Mouse (Mus musculus) heart, embryonic 14.5 days (tissue): ENCODE measurements around the gene 2900026A02Rik. TPM values are rescaled to one million over a fixed set of nuclear protein-coding genes. Genes with fewer than 3 reads are reported as not detected.
A peak's percentile ranks its signal among the peaks of the same experiment; 100 is the strongest.

Experiments
- ATAC-seq: fragments of 200-750 bp; cut with Nextera tagmentation; 2 replicates; pipeline ENCODE4 v1.8.0; 2017; ENCODE audit warnings: low read depth, moderate TSS enrichment; ENCODE audit not compliant: insufficient number of reproducible peaks, insufficient read depth, low FRiP score
- H3K27ac ChIP-seq, 2 experiments: fragments of 200-500 bp in 1 of 2; fragments of 300-500 bp in 1 of 2; sonication (generic) in 1 of 2; replicated peaks in 1 of 2; 2 replicates each; pipeline ENCODE4 v1.5.1; 2012 to 2014; ENCODE audit warnings: low read depth in 2 of 2, low read length in 2 of 2, control low read depth in 1 of 2, mild to moderate bottlenecking in 1 of 2, mixed read lengths in 1 of 2; ENCODE audit not compliant: control insufficient read depth in 1 of 2, insufficient read depth in 1 of 2
- H3K27me3 ChIP-seq: fragments of 300-500 bp; sonication (generic); 2 replicates; pipeline ENCODE4 v1.6.1; 2014; ENCODE audit warnings: mild to moderate bottlenecking, low read length, control low read depth; ENCODE audit not compliant: control insufficient read depth, insufficient read depth
- H3K36me3 ChIP-seq: fragments of 300-500 bp; sonication (generic); 2 replicates; pipeline ENCODE4 v1.6.1; 2014; ENCODE audit warnings: mild to moderate bottlenecking, control low read depth, low read length, mixed read lengths; ENCODE audit not compliant: control insufficient read depth, insufficient read depth
- H3K4me1 ChIP-seq, 2 experiments: fragments of 200-500 bp in 1 of 2; fragments of 300-500 bp in 1 of 2; sonication (generic) in 1 of 2; 2 replicates each; pipeline ENCODE4 v1.6.1; 2012 to 2014; ENCODE audit warnings: low read length in 2 of 2, control low read depth in 1 of 2, mixed read lengths in 1 of 2; ENCODE audit not compliant: control insufficient read depth in 2 of 2, insufficient read depth in 2 of 2
- H3K4me2 ChIP-seq: fragments of 300-500 bp; sonication (generic); 2 replicates; pipeline ENCODE4 v1.6.1; 2014; ENCODE audit warnings: mild to moderate bottlenecking, low read length
- H3K4me3 ChIP-seq, 2 experiments: fragments of 200-500 bp in 1 of 2; fragments of 300-500 bp in 1 of 2; sonication (generic) in 1 of 2; 2 replicates each; pipeline ENCODE4 v1.5.1; 2012 to 2014; ENCODE audit warnings: low read length in 2 of 2, mild to moderate bottlenecking in 2 of 2, control low read depth in 1 of 2, low read depth in 1 of 2, moderate library complexity in 1 of 2; ENCODE audit not compliant: control insufficient read depth in 1 of 2, insufficient read depth in 1 of 2
- H3K9ac ChIP-seq: fragments of 300-500 bp; sonication (generic); 2 replicates; pipeline ENCODE4 v1.6.1; 2014; ENCODE audit warnings: mild to moderate bottlenecking, low read length
- H3K9me3 ChIP-seq: fragments of 300-500 bp; sonication (generic); 2 replicates; pipeline ENCODE4 v1.6.1; 2016; ENCODE audit warnings: low read length, control low read depth; ENCODE audit not compliant: control insufficient read depth
- WGBS: fragments of 180-500 bp; shearing (Covaris S2); extraction: QIAGEN DNeasy Blood & Tissue Kit; methylation state at CpG from one replicate; pipeline ENCODE4 v1.1.7; 2014; 5-methylcytosine and 5-hydroxymethylcytosine counted together
- polyA plus RNA-seq: library from polyadenylated mRNA; unstranded; fragments of >200 nt; fragmentation: Nextera tagmentation; extraction: Ambion mirVana; gene quantifications from 2 replicates; pipeline ENCODE4 v1.2.1, GENCODE M21; 2014

The 2900026A02Rik gene
- polyA plus RNA-seq, 1 experiment from 2014 or later = 10.3 TPM

- whole genome bisulfite sequencing = 53% methylated on average over 13 of the region's 13 CpGs
- H3K27ac ChIP-seq = peak overlapping the region in 1 of 2 experiments; percentile 44; a peak in 1 of 4 replicates
- H3K9ac ChIP-seq = no peak overlapping the region
Measured at GRCm38 (mm10) chr5:113147994-113148471, 73.0 kb downstream of the 2900026A02Rik start.

DNA sequence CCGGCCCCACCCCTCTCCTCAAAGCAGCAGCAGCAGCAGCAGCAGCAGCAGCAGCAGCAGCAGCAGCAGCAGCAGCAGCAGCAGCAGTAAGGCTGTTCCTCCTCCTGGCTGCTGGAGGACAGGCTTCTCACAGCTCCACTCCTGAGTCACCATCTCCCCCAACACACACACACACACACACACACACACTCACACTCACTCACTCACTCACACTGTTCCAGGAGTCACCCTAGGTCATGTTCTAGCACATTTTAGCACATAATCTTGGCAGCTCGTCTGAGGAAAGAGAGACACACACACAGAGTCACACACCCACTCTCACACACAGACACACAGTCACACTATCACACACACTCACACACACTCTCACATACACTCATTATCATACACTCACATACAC lies 74.4 kb downstream of the 2900026A02Rik start:
- Histone ChIP-seq H3K4me2 (no peak overlapping the region), H3K27me3 (no peaks in the 10 kb centered on the region), H3K27ac (no peak overlapping the region), H3K36me3 (no peaks in the 10 kb centered on the region), H3K4me1 (peaks cover 42 to 57% of the 10 kb centered on the region in 2 experiments), H3K9ac (no peak overlapping the region), H3K4me3 (no peak overlapping the region), H3K9me3 (no peaks in the 10 kb centered on the region)
- WGBS = 52% methylated on average over 2 of the region's 2 CpGs
- ATAC-seq = no peak

More at GRCm38 (mm10) chr5:113147994-113148471, 73.0 kb downstream of the 2900026A02Rik start:
- Histone ChIP-seq H3K4me1 (peaks cover 37 to 49% of the 10 kb centered on the region in 2 experiments), H3K4me2 (no peak overlapping the region), H3K4me3 (no peak overlapping the region), H3K27me3 (no peaks in the 10 kb centered on the region), H3K36me3 (no peaks in the 10 kb centered on the region), H3K9me3 (no peaks in the 10 kb centered on the region)
- ATAC-seq = no peak

GRCm38 (mm10) chr5:113145171-113145570 lies 75.9 kb downstream of the 2900026A02Rik start:
- Histone ChIP-seq H3K27me3 (no peaks in the 10 kb centered on the region), H3K36me3 (no peaks in the 10 kb centered on the region), H3K4me3 (no peak overlapping the region), H3K9me3 (peaks cover 6% of the 10 kb centered on the region; the same call in 1 of the 2 replicates), H3K9ac (0 out of 2 replicates have a peak overlapping the region, but pooled peaks have one; percentile 25), H3K27ac (peak overlapping the region in 1 of 2 experiments; percentile 44; a peak in 1 of 4 replicates), H3K4me1 (peaks cover 34 to 47% of the 10 kb centered on the region in 2 experiments), H3K4me2 (no peak overlapping the region)
- WGBS = 31% methylated on average over 9 of the region's 9 CpGs
- no peak for ATAC-seq

DNA sequence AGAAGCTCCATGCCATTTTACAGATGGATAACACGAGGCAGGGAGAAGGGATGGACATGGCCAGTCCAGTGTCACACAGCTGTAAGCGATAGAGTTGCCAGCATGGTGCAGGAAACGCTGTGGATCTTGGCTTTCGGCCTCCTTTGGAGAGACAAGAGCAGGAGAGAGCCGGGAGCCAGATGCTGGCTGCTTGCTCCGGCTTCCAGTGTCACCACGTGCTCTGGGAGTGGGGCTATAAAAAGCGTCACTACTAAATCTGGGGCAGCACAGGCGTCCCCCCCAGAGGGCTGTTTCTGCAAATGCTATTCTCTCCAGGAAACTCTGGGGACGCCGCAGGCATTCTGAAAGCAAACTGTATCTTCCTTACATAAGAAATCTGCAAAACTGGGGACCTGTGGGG lies 78.5 kb downstream of the 2900026A02Rik start:
- Histone ChIP-seq H3K9ac (no peak overlapping the region; the same call in 1 of the 2 replicates), H3K4me3 (no peak overlapping the region), H3K36me3 (no peaks in the 10 kb centered on the region), H3K4me1 (peaks cover 25 to 38% of the 10 kb centered on the region in 2 experiments), H3K9me3 (peaks cover 6% of the 10 kb centered on the region; the same call in 1 of the 2 replicates), H3K27ac (peak overlapping the region; percentile 63 to 75), H3K27me3 (no peaks in the 10 kb centered on the region), H3K4me2 (peak overlapping the region; percentile 24; the same call in 1 of the 2 replicates)
- 12% methylated on average over 11 of the region's 11 CpGs for WGBS
- ATAC-seq = peak; percentile 49

DNA sequence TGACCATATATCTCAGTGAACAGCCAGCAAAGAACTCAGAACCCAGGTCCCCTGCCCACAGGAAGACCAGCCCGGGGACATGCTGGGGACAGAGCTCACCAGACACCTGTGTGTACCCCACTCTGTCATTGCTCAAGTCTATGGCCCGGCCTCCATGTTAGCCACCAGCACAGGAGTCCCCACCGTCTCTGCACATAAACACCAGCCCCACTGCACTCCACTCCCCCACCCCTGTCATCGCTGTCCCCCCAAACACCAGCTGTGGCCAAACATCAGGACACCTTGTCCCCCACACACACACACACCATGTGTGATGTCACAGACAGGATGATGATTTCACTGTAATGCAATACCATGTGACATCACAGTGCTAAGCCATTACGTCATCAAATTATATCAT lies 79.0 kb downstream of the 2900026A02Rik start:
- WGBS = 85% methylated on average over 5 of the region's 5 CpGs
- peak overlapping the region; percentile 63 to 75 for H3K27ac ChIP-seq

DNA sequence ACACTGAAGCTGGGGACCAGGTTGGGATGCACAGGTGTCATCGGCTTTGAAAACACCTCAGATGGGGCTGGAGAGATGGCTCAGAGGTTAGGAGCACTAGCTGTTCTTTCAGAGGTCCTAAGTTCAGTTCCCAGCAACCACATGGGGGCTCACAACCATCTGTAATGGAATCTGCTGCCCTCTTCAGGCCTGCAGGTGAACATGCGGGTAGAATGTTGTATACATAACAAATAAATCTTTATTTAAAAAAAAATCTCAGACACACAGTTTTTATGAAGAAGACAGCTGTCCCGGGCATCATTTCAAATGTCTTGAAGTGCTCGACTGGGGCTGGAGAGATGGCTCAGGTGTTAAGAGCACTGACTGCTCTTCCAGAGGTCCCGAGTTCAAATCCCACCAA lies 80.2 kb downstream of the 2900026A02Rik start:
- no peak overlapping the region for H3K27ac ChIP-seq
- no peak for ATAC-seq
- no peak overlapping the region for H3K9ac ChIP-seq
- peaks cover 34 to 41% of the 10 kb centered on the region in 2 experiments for H3K4me1 ChIP-seq
- H3K36me3 ChIP-seq = no peaks in the 10 kb centered on the region
- H3K4me2 ChIP-seq = no peak overlapping the region
- peaks cover 6% of the 10 kb centered on the region; the same call in 1 of the 2 replicates for H3K9me3 ChIP-seq
- 93% methylated on average over 5 of the region's 5 CpGs for WGBS
- H3K27me3 ChIP-seq = no peaks in the 10 kb centered on the region
- no peak overlapping the region for H3K4me3 ChIP-seq

More for the DNA sequence above, 79.0 kb downstream of the 2900026A02Rik start:
- H3K27me3 ChIP-seq = no peaks in the 10 kb centered on the region
- no peak for ATAC-seq
- H3K4me3 ChIP-seq = no peak overlapping the region
- peaks cover 23 to 36% of the 10 kb centered on the region in 2 experiments for H3K4me1 ChIP-seq
- no peak overlapping the region for H3K9ac ChIP-seq
- peak overlapping the region; percentile 24; the same call in 1 of the 2 replicates for H3K4me2 ChIP-seq
- H3K36me3 ChIP-seq = no peaks in the 10 kb centered on the region
- H3K9me3 ChIP-seq = peaks cover 6% of the 10 kb centered on the region; the same call in 1 of the 2 replicates

GRCm38 (mm10) chr5:113140051-113140450 lies 81.0 kb downstream of the 2900026A02Rik start:
- ATAC-seq = no peak
- WGBS = 88% methylated on average over 3 of the region's 3 CpGs
- no peaks in the 10 kb centered on the region for H3K27me3 ChIP-seq

More at GRCm38 (mm10) chr5:113140051-113140450, 81.0 kb downstream of the 2900026A02Rik start:
- Histone ChIP-seq H3K4me3 (no peak overlapping the region), H3K9ac (no peak overlapping the region), H3K9me3 (peaks cover 6% of the 10 kb centered on the region; the same call in 1 of the 2 replicates), H3K27ac (no peak overlapping the region), H3K4me1 (peaks cover 30 to 41% of the 10 kb centered on the region in 2 experiments), H3K4me2 (no peak overlapping the region), H3K36me3 (no peaks in the 10 kb centered on the region)
